Mouse (Mus musculus) left cerebral cortex, postnatal 14 days (tissue): Measurements from ENCODE around the gene Mex3d. TPM values are rescaled to one million over a fixed set of nuclear protein-coding genes. Genes with fewer than 3 reads are reported as not detected.
A peak's percentile ranks its signal among the peaks of the same experiment; 100 is the strongest.

ENCODE experiments used
- DNase-seq, 2 experiments: peaks; one replicate each; pipeline ENCODE4 v3.0.0; 2021 to 2022; ENCODE audit warnings: low spot score in 2 of 2, mixed read lengths in 1 of 2
- intact Hi-C: fragments of 180-260 bp; cut with DNase I; formaldehyde crosslinking; loops from one replicate; pipeline ENCODE4 v1.15.1; 2025
- microRNA-seq, 2 experiments: library from miRNA; unstranded; fragments of <30 nt; microRNA quantifications; one replicate each; pipeline ENCODE4 v1.2.0; 2022
- total RNA-seq, 2 experiments: library from RNA; stranded (reverse); gene quantifications; 2 replicates each; pipeline ENCODE4 v1.2.3; 2021

Mex3d gene
- total RNA-seq, 2 experiments from 2014 or later = 19.9 to 24.1 TPM

DNA sequence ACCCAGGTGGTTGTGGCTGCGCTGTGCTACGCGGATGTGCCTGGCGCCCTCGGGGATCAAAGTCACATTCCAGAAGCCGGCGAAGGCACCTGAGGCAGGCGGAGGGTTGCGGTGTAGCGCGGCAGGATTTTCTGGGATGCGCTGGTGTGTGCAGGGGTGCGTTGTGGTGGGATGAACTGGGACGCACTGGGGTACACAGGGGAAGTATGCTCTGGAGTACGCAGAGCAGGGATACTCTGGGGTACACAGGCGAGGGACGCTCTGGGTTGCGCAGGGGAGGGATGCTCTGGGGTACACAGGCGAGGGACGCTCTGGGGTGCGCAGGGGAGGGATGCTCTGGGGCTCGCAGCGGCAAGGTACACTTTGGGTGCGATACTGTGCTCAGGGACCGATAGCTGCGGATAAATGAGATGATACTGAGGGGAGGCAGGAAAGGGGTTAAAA, 45.1 kb downstream of the Mex3d start:
- no peak for DNase-seq
- intact Hi-C loops = no loop called here

DNA sequence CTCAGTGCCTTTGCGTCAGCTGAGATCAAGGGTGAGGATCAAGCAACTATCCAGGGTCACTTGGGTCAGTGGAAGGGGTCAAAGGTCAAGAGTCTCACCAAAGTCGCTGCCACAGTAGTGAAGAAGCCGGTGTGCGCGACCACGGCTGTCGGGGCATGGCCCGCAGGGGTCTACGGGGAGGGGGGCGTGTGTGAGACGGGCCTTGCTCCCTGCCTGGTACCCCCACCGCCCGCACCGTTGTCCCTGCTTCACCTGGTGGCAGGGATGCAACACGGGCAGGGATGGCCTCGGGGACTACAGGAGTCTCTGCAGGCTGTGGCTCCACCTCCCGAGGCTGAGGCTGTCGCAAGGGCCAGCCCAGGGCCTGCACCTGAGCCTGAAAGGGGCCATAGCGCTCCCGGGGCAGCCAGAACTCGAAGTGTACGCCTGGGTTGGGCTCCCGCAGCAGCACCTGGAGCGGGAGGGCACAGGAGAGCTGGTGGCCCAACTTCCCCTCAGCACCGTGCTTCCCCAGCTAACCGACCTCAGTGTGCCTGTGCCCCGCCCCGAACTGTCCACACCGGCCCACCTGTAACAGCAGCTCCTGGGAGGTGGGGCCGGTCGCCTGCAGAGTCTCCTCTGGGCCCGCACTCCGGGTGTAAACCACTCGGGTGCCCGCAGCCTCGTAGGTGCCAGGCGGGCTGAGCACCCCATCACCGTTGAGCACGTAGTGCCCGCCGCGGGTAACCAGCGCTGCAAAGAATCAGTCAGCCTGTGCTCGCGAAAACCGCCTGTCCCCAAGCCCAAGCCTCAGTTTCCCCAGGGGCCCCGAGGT, 45.8 kb downstream of the Mex3d start:
- no peak for DNase-seq
- intact Hi-C loops = loop anchor here (2.0 kb wide), 1 partner anchor 33 kb away; no protein-coding TSS in a partner anchor

DNA sequence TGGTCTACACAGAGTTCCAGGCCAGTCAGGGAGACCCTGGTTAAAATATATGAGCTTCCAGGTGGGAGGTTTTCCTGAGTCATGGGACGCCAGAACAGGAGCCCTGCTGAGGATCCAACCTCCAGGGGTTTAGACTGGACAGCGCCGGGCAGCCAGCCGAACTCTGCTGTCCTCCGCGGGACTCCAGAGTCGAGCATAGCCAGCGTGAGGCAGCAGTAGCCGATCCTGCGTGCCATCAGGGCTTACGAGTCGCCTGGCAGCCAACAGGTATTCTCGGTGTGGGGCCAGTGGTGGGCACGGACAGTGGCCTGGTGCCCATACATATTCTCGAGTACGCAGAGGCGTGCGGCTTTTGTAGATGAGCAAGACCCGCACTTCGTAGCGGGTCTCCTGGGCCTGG, 46.4 kb downstream of the Mex3d start:
- no peak for DNase-seq
- intact Hi-C loops = loop anchor here (2.0 kb wide), 1 partner anchor 34 kb away; no protein-coding TSS in a partner anchor

DNA sequence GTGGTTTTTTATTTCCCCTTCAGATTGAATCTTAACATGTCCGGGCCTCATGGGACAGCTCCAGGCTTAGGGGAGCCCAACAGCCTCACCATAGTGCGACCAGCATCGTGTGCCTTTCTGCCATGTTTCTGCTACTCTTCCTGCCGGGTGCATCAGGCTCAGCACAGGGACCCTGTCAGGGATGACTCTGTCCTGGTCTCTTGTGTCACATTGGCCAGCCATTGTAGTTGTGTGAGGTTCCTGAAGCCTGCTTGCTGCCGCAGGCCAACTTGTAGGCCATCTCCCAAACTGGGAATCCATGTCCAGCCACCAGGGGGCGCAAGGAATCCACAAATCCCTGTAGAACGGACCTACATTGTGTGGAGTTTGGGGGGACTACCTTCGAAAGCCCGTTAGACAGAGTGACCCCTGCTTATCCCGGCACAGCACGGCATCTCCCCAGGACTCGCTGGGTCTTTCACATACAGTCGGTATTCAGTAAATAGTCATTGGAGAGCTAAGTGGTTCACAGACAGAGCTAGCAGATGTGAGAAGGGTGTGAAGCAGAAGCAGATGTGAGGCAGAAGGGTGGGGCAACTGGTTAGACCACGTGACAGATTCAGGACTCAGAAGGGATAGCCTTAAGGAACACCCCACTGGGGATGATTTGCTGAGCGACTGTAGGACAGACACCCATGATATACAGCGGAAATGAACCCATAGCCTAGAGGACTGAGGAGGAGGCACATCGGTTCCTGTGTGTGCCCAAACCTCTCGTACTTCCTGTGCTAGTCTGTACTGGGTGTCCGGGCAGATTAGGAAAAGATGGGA, 47.3 kb downstream of the Mex3d start:
- DNase-seq = peak; percentile 84 to 87
- intact Hi-C loops = loop anchor here (2.0 kb wide), 1 partner anchor 35 kb away; no protein-coding TSS in a partner anchor

DNA sequence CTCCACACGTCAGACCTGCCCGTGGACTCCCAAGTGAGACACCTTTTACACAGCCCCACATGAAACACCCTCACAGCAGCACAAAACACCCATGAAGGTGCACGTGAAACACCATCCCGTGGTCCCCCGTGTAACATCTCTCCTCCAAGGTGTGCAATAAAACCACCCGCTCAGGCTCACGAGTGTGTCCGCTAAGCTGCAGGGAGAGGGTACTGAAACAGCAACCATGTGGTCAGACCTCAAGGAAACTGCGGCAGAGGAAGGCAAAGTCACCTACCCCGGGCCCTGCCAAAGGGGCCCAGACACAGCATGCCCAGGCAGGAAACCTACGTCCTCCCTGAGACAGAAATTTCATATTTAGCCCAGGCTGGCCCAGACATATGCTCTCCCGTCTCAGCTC, 51.2 kb downstream of the Mex3d start:
- DNase-seq = no peak
- intact Hi-C loops = no loop called here

DNA sequence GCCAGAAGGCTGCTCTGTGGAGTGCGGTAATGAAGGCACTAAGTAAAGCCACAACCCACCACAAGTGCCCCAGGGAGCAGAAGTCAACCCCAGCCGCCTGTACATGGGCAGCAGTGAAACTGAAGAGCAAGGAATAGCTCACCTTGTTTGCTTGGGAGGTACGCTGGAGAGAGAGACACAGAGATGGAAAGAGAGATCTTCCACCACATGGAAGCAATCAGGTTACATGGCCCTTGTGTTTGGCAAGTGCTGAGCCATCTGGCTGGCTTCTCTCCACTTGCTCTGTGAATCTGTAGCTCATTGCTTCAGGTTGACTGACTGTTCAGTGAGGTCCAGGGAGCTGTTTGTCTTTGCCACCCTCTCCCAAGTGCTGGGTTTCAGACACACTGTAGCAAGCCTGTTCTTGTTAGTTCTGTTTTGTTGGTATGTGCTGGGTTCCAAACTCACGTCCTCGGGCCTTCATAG, 54.9 kb downstream of the Mex3d start:
- intact Hi-C loops = no loop called here

DNA sequence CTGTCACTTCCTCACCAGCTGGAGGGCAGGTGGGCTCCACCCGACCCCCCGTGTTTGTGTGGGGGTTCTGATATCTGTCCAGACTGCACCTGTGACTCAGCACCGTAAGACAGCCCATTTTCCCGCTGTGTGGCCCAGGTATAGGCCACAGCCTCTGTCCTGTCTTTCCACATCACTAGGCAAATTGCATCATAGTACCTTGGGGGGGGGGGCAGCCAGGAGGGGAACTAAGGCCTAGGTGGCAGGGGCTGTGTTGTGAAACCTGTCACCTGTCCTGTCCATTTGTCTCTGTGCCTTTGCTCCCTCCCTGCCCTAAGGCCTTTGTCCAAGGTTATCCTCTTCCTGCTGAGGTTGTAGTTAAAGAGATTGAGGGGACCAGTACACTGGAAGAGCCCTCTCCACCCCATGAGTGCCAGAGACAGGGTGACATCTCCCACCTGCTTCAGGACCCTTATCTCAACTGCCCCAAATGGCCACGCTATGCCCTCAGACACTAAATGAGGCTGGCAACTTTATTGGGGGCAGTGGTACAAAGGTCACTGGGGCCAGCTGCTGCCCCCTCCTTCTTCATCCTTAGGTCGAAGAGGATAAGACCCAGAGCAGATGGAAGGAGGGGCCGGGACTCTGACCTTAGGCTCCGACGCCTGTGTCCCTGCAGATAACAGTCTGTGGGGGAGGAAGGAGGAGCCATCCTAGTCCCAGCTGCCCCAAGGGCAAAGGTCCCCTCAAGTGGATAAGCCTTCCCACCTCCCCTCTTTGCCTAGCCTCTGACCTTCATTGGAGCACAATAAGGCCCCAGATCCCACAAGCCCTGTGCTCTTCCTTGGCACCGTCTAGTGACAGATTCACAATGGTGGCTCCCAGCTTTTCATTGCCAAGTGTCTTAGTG, 55.6 kb downstream of the Mex3d start:
- DNase-seq = no peak
- intact Hi-C loops = no loop called here

More for the DNA sequence above, 54.9 kb downstream of the Mex3d start:
- no peak for DNase-seq

DNA sequence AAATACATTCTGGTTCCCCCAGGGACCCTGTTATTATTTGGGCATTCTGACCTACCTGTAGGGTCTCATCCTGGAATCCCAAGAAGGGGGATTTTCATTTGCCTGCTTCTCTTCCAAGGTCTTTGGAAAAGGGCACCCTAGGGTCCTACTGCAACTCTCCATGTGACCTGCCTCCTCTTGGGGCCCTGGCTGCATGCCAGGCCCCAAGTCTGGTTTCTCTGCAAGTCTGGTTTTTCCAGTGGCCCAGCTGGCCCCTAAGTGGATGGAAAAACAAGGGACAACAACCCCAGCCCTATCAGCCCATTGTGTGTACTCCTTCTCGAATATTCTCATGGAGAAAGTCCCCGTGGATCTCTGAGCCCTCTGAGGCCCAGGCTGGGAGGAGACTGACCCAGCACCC, 56.6 kb downstream of the Mex3d start:
- no peak for DNase-seq
- intact Hi-C loops = no loop called here

Small RNAs within 50 kb of the gene (microRNA-seq; reads per million reads assigned to microRNA genes)
- 0 reads per million in 2 experiments for gene Gm22721

Other genes starting within 250 kb of the Mex3d start
- 100 to 1,000 TPM; 403 to 424 TPM for gene Atp5d, start 249.0 kb downstream of the Mex3d start, total RNA-seq
- 100 to 1,000 TPM; 437 to 473 TPM for gene Cbarp, start 246.8 kb downstream of the Mex3d start, total RNA-seq
- 10 to 100 TPM; 94.0 to 96.3 TPM for gene Midn, start 239.4 kb downstream of the Mex3d start, total RNA-seq
- 100 to 1,000 TPM in 1 of 2 experiments, 10 to 100 TPM in 1; 95.6 to 111 TPM for gene Cirbp, start 221.7 kb downstream of the Mex3d start, total RNA-seq
- 1 to 10 TPM; 5.7 to 6.2 TPM for gene 1600002K03Rik, start 214.7 kb downstream of the Mex3d start, total RNA-seq
- 10 to 100 TPM; 13.9 to 14.3 TPM for gene Efna2, start 208.2 kb downstream of the Mex3d start, total RNA-seq
- gene Mum1, start 161.2 kb downstream of the Mex3d start, total RNA-seq = 10 to 100 TPM; 39.4 to 41.5 TPM
- 100 to 1,000 TPM; 171 to 187 TPM for gene Ndufs7, start 138.5 kb downstream of the Mex3d start, total RNA-seq
- gene Gamt, start 126.6 kb downstream of the Mex3d start, total RNA-seq = 10 to 100 TPM; 20.7 to 29.7 TPM
- gene Dazap1, start 126.2 kb downstream of the Mex3d start, total RNA-seq = 10 to 100 TPM; 84.3 to 84.9 TPM
- 100 to 1,000 TPM; 743 to 795 TPM for gene Rps15, start 95.2 kb downstream of the Mex3d start, total RNA-seq
- 100 to 1,000 TPM; 131 to 139 TPM for gene Apc2, start 91.7 kb downstream of the Mex3d start, total RNA-seq
- gene 2310011J03Rik, start 67.1 kb downstream of the Mex3d start, total RNA-seq = 10 to 100 TPM; 21.2 to 25.5 TPM
- gene Pcsk4, start 58.2 kb downstream of the Mex3d start, total RNA-seq = 1 to 10 TPM; 4.9 to 5.7 TPM
- gene Reep6, start 57.7 kb downstream of the Mex3d start, total RNA-seq = 10 to 100 TPM in 1 of 2 experiments, 1 to 10 TPM in 1; 8.6 to 10.1 TPM
- gene Adamtsl5, start 39.2 kb downstream of the Mex3d start, total RNA-seq = 1 to 10 TPM; 2.0 to 4.2 TPM
- gene Plk5, start 31.2 kb downstream of the Mex3d start, total RNA-seq = 10 to 100 TPM in 1 of 2 experiments, 1 to 10 TPM in 1; 7.6 to 10.6 TPM
- gene Mbd3, start 11.9 kb upstream of the Mex3d start, total RNA-seq = 100 to 1,000 TPM; 122 to 134 TPM
- gene Uqcr11, start 19.2 kb upstream of the Mex3d start, total RNA-seq = 100 to 1,000 TPM; 587 to 604 TPM
- 10 to 100 TPM; 26.6 to 29.1 TPM for gene Tcf3, start 46.0 kb upstream of the Mex3d start, total RNA-seq
- gene Onecut3, start 107.2 kb upstream of the Mex3d start, total RNA-seq = not detected
- under 1 TPM; 0.15 TPM for gene Atp8b3, start 151.5 kb upstream of the Mex3d start, total RNA-seq
- gene Rexo1, start 173.9 kb upstream of the Mex3d start, total RNA-seq = 10 to 100 TPM; 44.5 to 46.3 TPM
- 10 to 100 TPM; 46.7 to 48.0 TPM for gene Klf16, start 189.7 kb upstream of the Mex3d start, total RNA-seq
- 100 to 1,000 TPM; 212 to 220 TPM for gene Abhd17a, start 202.7 kb upstream of the Mex3d start, total RNA-seq
- gene Scamp4, start 215.2 kb upstream of the Mex3d start, total RNA-seq = 10 to 100 TPM; 35.8 to 39.3 TPM
- 1 to 10 TPM; 2.8 TPM for gene Adat3, start 215.2 kb upstream of the Mex3d start, total RNA-seq
- 1 to 10 TPM; 2.6 to 2.8 TPM for gene Gm49322, start 218.4 kb upstream of the Mex3d start, total RNA-seq
- 100 to 1,000 TPM; 188 to 196 TPM for gene Csnk1g2, start 235.2 kb upstream of the Mex3d start, total RNA-seq